Mouse (Mus musculus) neural tube, embryonic 15.5 days (tissue): ENCODE measurements around the gene Cenpp. TPM values are rescaled to one million over a fixed set of nuclear protein-coding genes. Genes with fewer than 3 reads are reported as not detected.

Experiments
- polyA plus RNA-seq: library from polyadenylated mRNA; unstranded; fragments of >200 nt; fragmentation: Nextera tagmentation; extraction: Ambion mirVana; gene quantifications from 2 replicates; pipeline ENCODE4 v1.2.1, GENCODE M21; 2015

Cenpp gene
- polyA plus RNA-seq, 1 experiment from 2014 or later, result 5.1 TPM

Other genes starting within 250 kb of the Cenpp start
- gene Ippk, start 231.5 kb downstream of the Cenpp start, polyA plus RNA-seq, result 13.1 and 13.6 TPM in 2 replicates
- 0.58 and 0.72 TPM in 2 replicates for gene Tes3-ps, start 159.5 kb downstream of the Cenpp start, polyA plus RNA-seq
- gene Ecm2, start 148.0 kb downstream of the Cenpp start, polyA plus RNA-seq, result 1.9 and 2.2 TPM in 2 replicates
- 6.1 and 6.5 TPM in 2 replicates for gene Aspn, start 108.3 kb downstream of the Cenpp start, polyA plus RNA-seq
- gene Omd, start 70.3 kb downstream of the Cenpp start, polyA plus RNA-seq, result 0.70 and 1.00 TPM in 2 replicates
- 17.8 and 20.1 TPM in 2 replicates for gene Ogn, start 44.7 kb downstream of the Cenpp start, polyA plus RNA-seq
- 15.6 and 16.7 TPM in 2 replicates for gene Nol8, start 293 bp upstream of the Cenpp start, polyA plus RNA-seq
- gene Iars, start 29.3 kb upstream of the Cenpp start, polyA plus RNA-seq, result 49.8 and 54.3 TPM in 2 replicates
- not detected in 2 replicates for gene Gm30302, start 146.2 kb upstream of the Cenpp start, polyA plus RNA-seq